Mouse (Mus musculus): Measurements from ENCODE around the gene Olfr1016.

Olfr1016 gene

GRCm38 (mm10) chr2:85802444-85802843 lies at the start of gene Olfr1016:
TSS of gene Olfr1016 (minus strand) at chr2:85802544.
- no peak for DNase-seq (ENCODE audit: low read depth in 1 of 2, low spot score in 2 of 2)

- no peak for DNase-seq (ENCODE audit: low read depth in 1 of 2, low spot score in 2 of 2)
These were observed 44.4 kb upstream of the Olfr1016 start, which contains the start of gene Olfr1020 for GRCm38 (mm10) chr2:85846730-85847129. TSS of gene Olfr1020 (plus strand) at chr2:85847030.

GRCm38 (mm10) chr2:85845383-85845782 lies 43.0 kb upstream of the Olfr1016 start, which contains the start of gene Olfr1019:
TSS of gene Olfr1019 (minus strand) at chr2:85845483.
- DNase-seq (ENCODE audit: low read depth in 1 of 2, low spot score in 2 of 2), result no peak

- no peak for DNase-seq (ENCODE audit: low read depth in 1 of 2, low spot score in 2 of 2)
These were observed 15.8 kb upstream of the Olfr1016 start, which contains the start of gene Olfr1018 for GRCm38 (mm10) chr2:85818179-85818578. TSS of gene Olfr1018 (plus strand) at chr2:85818479.

- DNase-seq (ENCODE audit: low read depth in 1 of 2, low spot score in 2 of 2), result no peak
These were observed 2.2 kb upstream of the Olfr1016 start for GRCm38 (mm10) chr2:85804501-85804900.

- DNase-seq (ENCODE audit: low read depth in 1 of 2, low spot score in 2 of 2), result no peak
These were observed 10.0 kb downstream of the Olfr1016 start for GRCm38 (mm10) chr2:85792331-85792730.

GRCm38 (mm10) chr2:85781717-85782116 lies 20.6 kb downstream of the Olfr1016 start, which contains the start of gene Olfr1015:
TSS of gene Olfr1015 (plus strand) at chr2:85782017.
- no peak for DNase-seq (ENCODE audit: low read depth in 1 of 2, low spot score in 2 of 2)

- no peak for DNase-seq (ENCODE audit: low read depth in 1 of 2, low spot score in 2 of 2)
These were observed 29.9 kb downstream of the Olfr1016 start, which contains the start of gene Olfr1014 for GRCm38 (mm10) chr2:85772413-85772812. TSS of gene Olfr1014 (plus strand) at chr2:85772713.

DNA sequence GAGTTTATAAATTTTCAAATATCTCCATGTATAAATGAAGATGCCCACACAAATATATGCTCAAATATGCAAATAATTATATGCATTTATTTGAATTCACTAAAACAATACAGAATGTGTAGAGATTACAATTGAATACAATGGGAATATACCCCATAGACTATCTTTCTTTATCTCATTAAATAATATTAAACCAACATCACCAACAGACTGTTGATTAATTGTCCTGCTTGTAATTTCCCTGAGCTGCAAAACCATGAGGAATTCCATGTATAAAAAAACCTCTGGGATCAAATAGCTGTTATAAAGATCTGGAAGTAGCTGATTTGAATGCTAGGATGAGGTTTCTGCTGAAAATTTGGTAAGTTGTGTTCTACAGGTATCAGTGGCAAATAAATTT lies 35.5 kb downstream of the Olfr1016 start, which contains the start of gene Olfr1013:
TSS of gene Olfr1013 (plus strand) at position 301 of the 400 bp plus-strand sequence.
- no peak for DNase-seq (ENCODE audit: low read depth in 1 of 2, low spot score in 2 of 2)

DNA sequence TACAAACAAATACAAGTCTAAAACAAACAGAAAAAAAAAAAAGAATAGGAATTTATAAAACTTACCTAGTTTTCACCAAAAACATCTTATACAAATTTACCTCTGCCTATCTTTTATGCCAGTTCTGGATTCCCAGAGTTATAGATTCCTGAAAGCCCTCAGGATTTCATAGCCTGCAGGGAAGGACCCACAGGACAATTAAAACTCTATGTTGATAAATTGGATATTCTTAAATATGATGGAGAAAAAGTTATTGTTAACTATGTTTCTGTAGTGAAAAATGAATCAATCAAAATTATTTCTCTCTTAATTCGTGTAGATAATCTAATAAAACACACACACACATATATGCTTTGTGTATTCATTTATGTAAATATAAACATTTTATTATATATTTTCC lies 39.7 kb downstream of the Olfr1016 start, which contains the start of gene Olfr1012:
TSS of gene Olfr1012 (minus strand) at position 101 of the 400 bp plus-strand sequence.
- DNase-seq (ENCODE audit: low read depth in 1 of 2, low spot score in 2 of 2), result no peak

- no peak for DNase-seq (ENCODE audit: low read depth in 1 of 2, low spot score in 2 of 2)
These were observed 48.5 kb downstream of the Olfr1016 start for GRCm38 (mm10) chr2:85753822-85754221.

All from monocyte, adult 2 months (primary cell).